Mouse (Mus musculus) kidney, postnatal 0 days (tissue): ENCODE results near the gene Gm44596. TPM values are rescaled to one million over a fixed set of nuclear protein-coding genes. Genes with fewer than 3 reads are reported as not detected.

ENCODE experiments used
- ATAC-seq: fragments of 200-750 bp; cut with Nextera tagmentation; replicated peaks from 2 replicates; pipeline ENCODE4 v1.8.0; 2017; ENCODE audit warnings: low read depth, moderate number of reproducible peaks, moderate TSS enrichment, moderate library complexity; ENCODE audit not compliant: low FRiP score
- DNase-seq: peaks from one replicate; pipeline ENCODE4 v3.0.0-alpha.2; 2016; ENCODE audit warnings: low spot score
- H3K27ac ChIP-seq: fragments of 300-500 bp; sonication (generic); 2 replicates; pipeline ENCODE4 v1.5.1; 2014; ENCODE audit warnings: mild to moderate bottlenecking
- H3K27me3 ChIP-seq: fragments of 300-500 bp; sonication (generic); 2 replicates; pipeline ENCODE4 v1.6.1; 2014; ENCODE audit warnings: low read length, mixed read lengths; ENCODE audit not compliant: insufficient read depth
- H3K36me3 ChIP-seq: fragments of 300-500 bp; sonication (generic); 2 replicates; pipeline ENCODE4 v1.6.1; 2014; ENCODE audit warnings: low read length, mixed read lengths; ENCODE audit not compliant: insufficient read depth
- H3K4me1 ChIP-seq: fragments of 300-500 bp; sonication (generic); replicated peaks from 2 replicates; pipeline ENCODE4 v1.6.1; 2014; ENCODE audit warnings: antibody characterized with exemption, low read length, mixed read lengths; ENCODE audit not compliant: insufficient read depth
- H3K4me2 ChIP-seq: fragments of 300-500 bp; sonication (generic); 2 replicates; pipeline ENCODE4 v1.6.1; 2014; ENCODE audit warnings: mild to moderate bottlenecking, low read length, moderate library complexity, mixed read lengths
- H3K4me3 ChIP-seq: fragments of 300-500 bp; sonication (generic); replicated peaks from 2 replicates; pipeline ENCODE4 v1.5.1; 2014; ENCODE audit warnings: low read depth, low read length
- H3K9ac ChIP-seq: fragments of 300-500 bp; sonication (generic); 2 replicates; pipeline ENCODE4 v1.6.1; 2014; ENCODE audit warnings: low read depth, low read length
- H3K9me3 ChIP-seq: fragments of 300-500 bp; sonication (generic); replicated peaks from 2 replicates; pipeline ENCODE4 v1.6.1; 2016; ENCODE audit warnings: low read length, inconsistent platforms, mixed read lengths
- CTCF ChIP-seq: IDR thresholded peaks from 2 replicates; pipeline ENCODE4 v1.5.1; 2016; ENCODE audit warnings: antibody characterized with exemption, low read depth, mild to moderate bottlenecking, moderate library complexity
- WGBS: fragments of 180-500 bp; shearing (Covaris S2); extraction: QIAGEN DNeasy Blood & Tissue Kit; methylation state at CpG from one replicate; pipeline ENCODE4 v1.1.7; 2014; 5-methylcytosine and 5-hydroxymethylcytosine counted together
- polyA plus RNA-seq: library from polyadenylated mRNA; unstranded; fragments of >200 nt; fragmentation: Nextera tagmentation; extraction: Ambion mirVana; gene quantifications from 2 replicates; pipeline ENCODE4 v1.2.1, GENCODE M21; 2015

Gm44596 gene
- polyA plus RNA-seq, 1 experiment from 2014 or later: not detected

- Histone ChIP-seq H3K27ac (peak overlapping the region; percentile 93), H3K4me3 (peak overlapping the region; percentile 85), H3K9ac (peak overlapping the region; percentile 93), H3K4me1 (0 out of 2 replicates have a peak, but pooled peaks cover 8% of the 10 kb centered on the region), H3K9me3 (no peaks in the 10 kb centered on the region), H3K4me2 (peak overlapping the region; percentile 87), H3K36me3 (peaks cover 7% of the 10 kb centered on the region), H3K27me3 (no peaks in the 10 kb centered on the region)
- WGBS: 16% methylated on average over 9 of the region's 9 CpGs
- DNase-seq (no peak), ATAC-seq (no peak)
- TF ChIP-seq CTCF: no peak
Observed at GRCm38 (mm10) chr6:128361901-128362300, 13.4 kb upstream of the Gm44596 start.

DNA sequence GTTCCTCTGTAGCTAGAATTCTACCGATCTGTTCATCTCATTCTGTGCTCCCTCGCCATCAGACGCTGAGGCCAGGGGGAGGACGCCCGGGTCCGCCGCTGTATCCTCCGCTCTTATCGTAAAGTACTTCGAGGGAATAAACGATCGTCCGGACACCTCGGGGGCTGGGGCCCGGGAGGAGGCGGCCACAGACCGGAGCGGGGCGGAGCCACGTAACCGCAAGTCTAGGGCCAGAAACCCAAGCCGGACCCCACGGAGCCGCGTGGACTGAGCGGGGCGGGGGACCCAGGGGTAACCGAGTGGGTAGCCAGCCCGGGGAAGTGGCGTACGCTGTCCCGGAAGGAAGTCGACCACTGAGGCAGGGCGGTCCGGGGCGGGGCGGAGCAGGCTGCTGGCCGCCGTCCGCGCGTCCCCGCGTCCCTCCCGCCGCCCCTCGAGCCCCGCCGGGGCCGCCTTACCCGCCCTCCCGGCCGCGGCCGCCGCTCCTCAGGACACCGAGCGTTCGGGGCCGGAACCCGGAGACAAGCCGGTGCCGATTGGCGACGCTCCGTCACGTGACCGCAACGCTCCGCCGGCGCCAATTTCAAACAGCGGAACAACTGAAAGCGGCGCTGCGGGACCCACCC is 12.8 kb upstream of the Gm44596 start, which contains the start of the genes Rhno1 and Foxm1:
Rhno1 (minus strand) TSS at position 531 of the 626 bp plus-strand sequence.
Foxm1 (plus strand) TSS at position 587 of the 626 bp plus-strand sequence.
- no peak for TF ChIP-seq CTCF
- Histone ChIP-seq H3K9me3 (no peaks in the 10 kb centered on the region), H3K27ac (peak within 1 kb of the TSS; percentile 93), H3K27me3 (no peaks in the 10 kb centered on the region), H3K9ac (peak within 1 kb of the TSS; percentile 93), H3K36me3 (peaks cover 12% of the 10 kb centered on the region), H3K4me3 (peak within 1 kb of the TSS; percentile 85), H3K4me1 (0 out of 2 replicates have a peak, but pooled peaks cover 8% of the 10 kb centered on the region), H3K4me2 (peak within 1 kb of the TSS; percentile 87)
- under 1% methylated on average over 56 of the region's 76 CpGs for WGBS
- DNase-seq: peak; percentile 84
- peak; percentile 81 for ATAC-seq

DNA sequence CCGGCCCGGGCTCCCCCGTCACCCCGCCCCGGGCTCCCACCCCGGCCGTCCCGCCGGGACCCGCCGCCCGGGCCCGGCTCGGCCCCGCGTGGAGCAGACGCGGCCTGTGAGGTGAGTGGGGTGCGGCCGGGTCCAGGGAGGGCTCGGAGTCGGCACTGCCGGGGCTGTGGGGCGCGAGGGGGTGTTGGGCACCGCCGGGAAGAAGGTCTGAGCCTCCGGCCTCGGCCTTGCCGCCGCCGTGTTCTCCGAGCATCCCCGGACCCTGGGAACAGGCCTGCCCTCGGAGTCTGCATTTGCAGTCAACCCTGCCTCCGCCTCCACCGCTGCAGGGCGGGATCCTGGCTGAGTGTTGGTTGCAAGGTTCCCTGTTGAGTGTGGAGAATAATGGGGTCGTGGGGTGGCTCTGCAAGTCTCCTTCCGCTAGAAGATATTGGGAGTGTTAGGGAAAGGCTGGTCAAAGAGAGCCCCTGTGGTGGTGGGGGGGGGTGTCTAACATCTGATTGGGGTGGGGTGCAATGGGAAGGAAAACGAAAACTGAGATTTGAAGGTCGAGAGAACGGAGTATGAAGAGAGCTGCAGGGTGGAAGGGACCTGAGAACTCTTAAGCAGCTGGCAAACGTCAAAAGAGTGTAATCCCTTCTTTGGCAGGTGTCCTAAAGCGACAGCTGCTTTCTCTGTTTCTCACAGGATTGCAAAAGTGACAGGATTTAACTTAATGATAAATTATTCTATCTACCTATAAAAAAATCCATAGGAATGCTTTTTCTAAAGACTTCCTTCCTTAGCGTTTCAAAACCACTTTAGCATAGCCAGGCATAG is 12.1 kb upstream of the Gm44596 start:
- WGBS: 2% methylated on average over 46 of the region's 46 CpGs
- DNase-seq (peak; percentile 41), ATAC-seq (peak; percentile 42)
- Histone ChIP-seq H3K27ac (peak overlapping the region; percentile 93), H3K36me3 (peaks cover 18% of the 10 kb centered on the region), H3K27me3 (no peaks in the 10 kb centered on the region), H3K9ac (peak overlapping the region; percentile 93), H3K9me3 (no peaks in the 10 kb centered on the region), H3K4me3 (peak overlapping the region; percentile 85), H3K4me1 (0 out of 2 replicates have a peak, but pooled peaks cover 8% of the 10 kb centered on the region), H3K4me2 (peak overlapping the region; percentile 87)
- TF ChIP-seq CTCF: no peak

DNA sequence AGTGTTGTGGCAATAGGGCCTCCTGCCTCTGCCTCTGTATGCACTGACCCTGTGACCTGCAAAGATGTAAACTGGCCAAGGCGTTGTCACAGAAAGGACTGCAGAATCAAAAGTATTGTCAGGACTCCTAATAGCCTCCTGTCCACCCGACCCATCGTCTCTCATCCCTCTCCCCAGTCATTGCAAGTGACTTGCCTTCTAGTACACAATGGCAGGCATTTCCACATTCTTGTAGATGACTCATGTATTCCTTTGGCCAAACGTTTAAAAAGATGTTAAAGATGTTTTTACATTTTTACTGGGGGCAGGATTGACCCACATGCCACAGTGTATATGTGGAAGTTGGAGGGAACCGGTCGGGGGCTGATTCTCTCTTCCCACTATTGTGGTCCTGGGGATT is 10.6 kb upstream of the Gm44596 start:
- DNase-seq (no peak), ATAC-seq (no peak)
- no peak overlapping the region for H3K9ac ChIP-seq
- H3K36me3 ChIP-seq: peaks cover 19% of the 10 kb centered on the region
- H3K4me2 ChIP-seq: no peak overlapping the region
- no peaks in the 10 kb centered on the region for H3K27me3 ChIP-seq
- no peak overlapping the region for H3K4me3 ChIP-seq
- TF ChIP-seq CTCF: no peak
- WGBS: 80% methylated on average over 6 of the region's 6 CpGs
- H3K27ac ChIP-seq: no peak overlapping the region
- 0 out of 2 replicates have a peak, but pooled peaks cover 8% of the 10 kb centered on the region for H3K4me1 ChIP-seq
- H3K9me3 ChIP-seq: no peaks in the 10 kb centered on the region

DNA sequence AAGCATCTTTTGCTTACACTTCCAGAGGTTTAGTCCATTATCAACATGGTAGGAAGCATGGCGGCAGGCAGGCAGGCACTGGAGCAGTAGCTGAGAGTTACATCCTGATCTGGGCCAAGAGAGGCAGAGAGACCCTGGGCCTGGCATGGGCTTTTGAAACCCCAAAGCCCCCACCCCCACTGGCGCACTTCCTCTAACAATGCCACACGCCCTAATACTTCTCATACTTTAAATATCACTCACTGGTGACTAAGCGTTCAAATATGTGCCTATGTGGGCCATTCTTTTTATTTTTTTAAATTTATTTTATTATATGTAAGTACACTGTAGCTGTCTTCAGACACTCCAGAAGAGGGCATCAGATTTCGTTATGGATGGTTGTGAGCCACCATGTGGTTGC is 8.8 kb upstream of the Gm44596 start:
- DNase-seq (no peak), ATAC-seq (no peak)
- H3K36me3 ChIP-seq: peaks cover 35% of the 10 kb centered on the region
- H3K27ac ChIP-seq: no peak overlapping the region
- no peak for TF ChIP-seq CTCF
- H3K4me2 ChIP-seq: no peak overlapping the region
- 0 out of 2 replicates have a peak, but pooled peaks cover 4% of the 10 kb centered on the region for H3K4me1 ChIP-seq
- H3K9me3 ChIP-seq: no peaks in the 10 kb centered on the region
- no peak overlapping the region for H3K9ac ChIP-seq
- over 99% methylated on average over 5 of the region's 5 CpGs for WGBS
- no peak overlapping the region for H3K4me3 ChIP-seq
- no peaks in the 10 kb centered on the region for H3K27me3 ChIP-seq

DNA sequence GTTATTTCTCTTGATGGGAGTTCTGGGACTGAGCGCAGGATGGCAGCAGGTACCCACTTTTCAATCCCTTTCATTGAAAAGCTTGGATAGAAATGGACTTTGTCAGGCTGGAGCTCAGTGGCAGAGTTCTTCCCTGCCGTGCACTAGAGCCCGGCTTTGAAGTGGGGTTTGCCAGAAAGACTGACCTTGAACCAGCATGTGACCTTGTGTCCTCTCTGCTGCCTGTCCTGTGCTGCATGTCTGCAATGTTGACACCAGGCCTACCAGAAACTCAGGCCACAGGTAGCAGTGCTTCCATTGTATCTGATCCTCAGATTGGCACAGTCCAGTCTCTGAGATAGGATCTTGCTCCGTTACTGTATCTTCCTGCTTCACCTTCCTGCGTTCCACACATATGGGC is 5.3 kb upstream of the Gm44596 start:
- H3K4me2 ChIP-seq: no peak overlapping the region
- no peaks in the 10 kb centered on the region for H3K4me1 ChIP-seq
- no peak for TF ChIP-seq CTCF
- H3K27me3 ChIP-seq: no peaks in the 10 kb centered on the region
- H3K9me3 ChIP-seq: no peaks in the 10 kb centered on the region
- H3K27ac ChIP-seq: no peak overlapping the region
- DNase-seq: no peak
- no peak for ATAC-seq
- H3K4me3 ChIP-seq: no peak overlapping the region
- 90% methylated on average over 5 of the region's 5 CpGs for WGBS
- H3K9ac ChIP-seq: no peak overlapping the region
- H3K36me3 ChIP-seq: peaks cover 63% of the 10 kb centered on the region
